Mouse (Mus musculus) frontal cortex, adult (tissue): Measurements from ENCODE around the gene Abcg4.
A peak's percentile ranks its signal among the peaks of the same experiment; 100 is the strongest.
"Not testable (repeated sequence)": the region's sequence is repeated elsewhere in the genome, so short reads cannot be mapped to it uniquely, and the experiment has no call there.

Experiments used
- ATAC-seq: cut with Nextera tagmentation; 2 replicates; pipeline ENCODE4 v1.9.2; 2017; ENCODE audit warnings: mild to moderate bottlenecking, moderate library complexity, mixed read lengths; ENCODE audit not compliant: low TSS enrichment

Abcg4 gene

GRCm38 (mm10) chr9:44288076-44288958 lies at the start of gene Abcg4:
Abcg4 (minus strand) TSS chr9:44288615.
- peak; percentile 67 for ATAC-seq

GRCm38 (mm10) chr9:44337436-44338169 lies 49.2 kb upstream of the Abcg4 start:
- no peak for ATAC-seq

GRCm38 (mm10) chr9:44336964-44337363 lies 48.5 kb upstream of the Abcg4 start:
- ATAC-seq: no peak

- not testable (repeated sequence) for ATAC-seq
These were observed 48.1 kb upstream of the Abcg4 start for GRCm38 (mm10) chr9:44336513-44336912.

- ATAC-seq: no peak
These were observed 47.6 kb upstream of the Abcg4 start for GRCm38 (mm10) chr9:44336093-44336406.

GRCm38 (mm10) chr9:44335331-44336092 lies 47.1 kb upstream of the Abcg4 start:
- ATAC-seq: peak; percentile 32; the same call in 1 of the 2 replicates

- ATAC-seq: peak; percentile 97
These were observed 46.2 kb upstream of the Abcg4 start, which contains the start of gene H2afx for GRCm38 (mm10) chr9:44334396-44335330. H2afx (plus strand) TSS chr9:44334694.

- no peak for ATAC-seq
These were observed 44.7 kb upstream of the Abcg4 start for GRCm38 (mm10) chr9:44332918-44333638.

- ATAC-seq: no peak
These were observed 42.3 kb upstream of the Abcg4 start for GRCm38 (mm10) chr9:44330736-44331135.

GRCm38 (mm10) chr9:44327926-44328325 lies 39.5 kb upstream of the Abcg4 start:
- no peak for ATAC-seq

GRCm38 (mm10) chr9:44327064-44327711 lies 38.8 kb upstream of the Abcg4 start:
- 0 out of 2 replicates have a peak, but pooled peaks have one; percentile 11 for ATAC-seq

- ATAC-seq: peak; percentile 91
These were observed 38.1 kb upstream of the Abcg4 start for GRCm38 (mm10) chr9:44326371-44327063.

- ATAC-seq: peak; percentile 51
These were observed 37.5 kb upstream of the Abcg4 start, which contains the start of gene Dpagt1 for GRCm38 (mm10) chr9:44325768-44326370. Dpagt1 (plus strand) TSS chr9:44326019.

- not testable (repeated sequence) for ATAC-seq
These were observed 36.8 kb upstream of the Abcg4 start for GRCm38 (mm10) chr9:44325032-44325767.

GRCm38 (mm10) chr9:44324147-44324546 lies 35.7 kb upstream of the Abcg4 start:
- no peak for ATAC-seq

- not testable (repeated sequence) for ATAC-seq
These were observed 35.2 kb upstream of the Abcg4 start for GRCm38 (mm10) chr9:44323656-44324055.

- peak; percentile 21 for ATAC-seq
These were observed 32.4 kb upstream of the Abcg4 start for GRCm38 (mm10) chr9:44320799-44321133.
